Mouse (Mus musculus) bone marrow macrophage, adult 2 months (primary cell): ENCODE measurements around the gene Tomm34.

Experiments used
- CTCF ChIP-seq: IDR thresholded peaks from 2 replicates; pipeline ENCODE4 v1.5.1; 2012; ENCODE audit warnings: low read depth, mild to moderate bottlenecking, low read length, moderate library complexity
- POLR2A ChIP-seq: IDR thresholded peaks from 2 replicates; pipeline ENCODE4 v1.6.1; 2012; ENCODE audit warnings: mild to moderate bottlenecking, low read depth, low read length, borderline replicate concordance

DNA sequence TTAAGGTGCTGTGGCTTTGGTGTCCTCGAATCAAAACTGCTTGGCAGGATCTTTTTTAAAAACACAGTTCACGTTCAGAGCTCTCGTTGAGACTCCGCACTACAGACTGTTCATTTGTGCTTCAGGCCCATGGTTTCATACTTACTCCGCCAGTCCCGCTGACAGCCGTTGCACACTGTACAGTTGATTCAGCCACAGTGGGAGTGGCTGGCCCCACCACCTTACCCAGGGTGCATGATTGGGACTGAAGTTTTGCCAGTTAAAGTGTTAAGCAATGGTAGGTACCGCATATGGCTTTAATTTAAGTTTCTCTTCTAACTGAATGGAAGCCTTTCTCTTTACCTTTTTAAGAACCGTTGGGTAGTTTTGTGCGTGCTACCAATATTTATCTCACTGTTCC lies 44.6 kb upstream of the Tomm34 start:
- no peak for TF ChIP-seq CTCF
- TF ChIP-seq POLR2A: no peak
